Mouse (Mus musculus): Measurements from ENCODE around the gene Hdac6.

- TF ChIP-seq CTCF (IDR thresholded peaks at IDR 0.05; ENCODE audit: extremely low read depth, insufficient read depth, low read length) (no peak), POLR2A (IDR thresholded peaks at IDR 0.05; ENCODE audit: extremely low read depth, insufficient read depth, low read length) (no peak)
Observed at GRCm38 (mm10) chrX:7936874-7937273, 10.8 kb downstream of the Hdac6 start.

Data from cortical plate, adult 2 months (tissue).